Mouse (Mus musculus) MEL (cell line): Measurements from ENCODE around the gene Prl7d1.

Experiments used
- E2F4 ChIP-seq: IDR thresholded peaks from 2 replicates; pipeline ENCODE4 v1.6.1; 2011; ENCODE audit warnings: low read depth, low read length, improper control_type of control experiment, borderline replicate concordance
- ETS1 ChIP-seq: IDR thresholded peaks from 2 replicates; pipeline ENCODE4 v1.6.1; 2012; ENCODE audit warnings: low read depth, mild to moderate bottlenecking, inconsistent platforms, low read length, improper control_type of control experiment, moderate library complexity
- HCFC1 ChIP-seq: IDR thresholded peaks from 2 replicates; pipeline ENCODE4 v1.6.1; 2012; ENCODE audit warnings: low read depth, mild to moderate bottlenecking, inconsistent platforms, low read length, improper control_type of control experiment, moderate library complexity
- KAT2A ChIP-seq: conservative IDR thresholded peaks from 2 replicates; pipeline ENCODE4 v1.6.1; 2012; ENCODE audit warnings: low read depth, low read length, improper control_type of control experiment, inconsistent platforms
- NELFE ChIP-seq: IDR thresholded peaks from 2 replicates; pipeline ENCODE4 v1.6.1; 2011; ENCODE audit warnings: low read depth, low read length, improper control_type of control experiment
- POLR2A ChIP-seq, 2 experiments: IDR thresholded peaks; 2 replicates each; pipeline ENCODE4 v1.6.1; 2011 to 2012; ENCODE audit warnings: low read length in 2 of 2, mild to moderate bottlenecking in 2 of 2, control low read depth in 1 of 2, improper control_type of control experiment in 1 of 2, low read depth in 1 of 2, moderate library complexity in 1 of 2; ENCODE audit not compliant: control insufficient read depth in 1 of 2, insufficient read depth in 1 of 2, poor library complexity in 1 of 2
- POLR2AphosphoS2 ChIP-seq: IDR thresholded peaks from 2 replicates; pipeline ENCODE4 v1.6.1; 2011; ENCODE audit warnings: low read length, improper control_type of control experiment
- SMC3 ChIP-seq: IDR thresholded peaks from 2 replicates; pipeline ENCODE4 v1.6.1; 2011; ENCODE audit warnings: low read depth, low read length, improper control_type of control experiment
- TAL1 ChIP-seq: IDR thresholded peaks from 2 replicates; pipeline ENCODE4 v1.6.1; 2012; ENCODE audit warnings: mild to moderate bottlenecking, inconsistent platforms, low read length, moderate library complexity, mixed read lengths
- ZMIZ1 ChIP-seq: IDR thresholded peaks from 2 replicates; pipeline ENCODE4 v1.6.1; 2012; ENCODE audit warnings: low read depth, mild to moderate bottlenecking, inconsistent platforms, low read length, improper control_type of control experiment, moderate library complexity

GRCm38 (mm10) chr13:27716636-27717035, at the start of gene Prl7d1:
- TF ChIP-seq POLR2AphosphoS2 (no peak), KAT2A (no peak), HCFC1 (no peak), POLR2A (IDR thresholded peaks at IDR 0.05; ENCODE audit: control insufficient read depth in 1 of 2, insufficient read depth in 1 of 2, low read depth in 1 of 2, low read length in 2 of 2, poor library complexity in 1 of 2) (no peak), NELFE (no peak), ZMIZ1 (no peak), TAL1 (no peak), SMC3 (no peak), ETS1 (no peak), E2F4 (no peak)
